Mouse (Mus musculus): ENCODE data around the gene St6galnac3.
A peak's percentile ranks its signal among the peaks of the same experiment; 100 is the strongest.

The St6galnac3 gene

DNA sequence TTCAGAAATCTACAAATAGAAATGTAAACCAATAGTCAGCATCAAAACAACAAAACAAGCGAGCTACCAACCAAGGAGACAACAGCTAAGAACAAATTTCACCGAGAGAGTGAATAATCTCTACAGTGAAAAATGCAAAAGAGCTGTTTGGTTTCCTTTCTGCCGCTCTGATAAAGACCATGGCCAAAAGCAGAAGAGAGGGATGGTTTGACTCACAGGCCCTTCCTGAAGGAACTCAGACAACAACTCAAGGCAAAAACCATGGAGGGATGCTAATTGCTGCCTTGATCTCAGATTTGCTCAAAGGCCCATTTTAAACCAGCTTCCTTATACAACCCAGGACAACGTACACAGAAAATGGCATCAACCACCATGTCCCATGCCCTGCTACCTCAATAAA, 437.4 kb downstream of the St6galnac3 start:
- no peak for DNase-seq (ENCODE audit: low spot score in 2 of 2)

DNA sequence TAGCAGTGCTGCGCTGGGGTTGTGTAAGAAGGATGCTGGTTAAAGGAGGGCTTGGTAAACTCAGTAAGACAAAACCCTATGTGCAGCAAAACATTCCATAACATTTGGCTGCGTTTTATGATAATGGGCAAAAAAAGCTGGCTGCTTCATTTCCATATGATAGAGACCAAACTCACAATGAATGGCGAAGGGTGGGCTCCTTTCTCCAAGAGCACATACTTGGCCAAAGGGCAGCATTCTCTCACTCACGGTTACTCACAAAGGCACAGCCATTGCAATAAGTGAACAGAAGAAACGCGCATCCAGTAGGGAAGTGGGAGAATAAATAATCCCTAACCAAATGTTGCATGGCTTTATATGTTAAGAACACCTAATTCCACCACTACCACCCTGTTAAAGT, 437.9 kb downstream of the St6galnac3 start:
- DNase-seq (ENCODE audit: low spot score in 2 of 2): no peak

DNA sequence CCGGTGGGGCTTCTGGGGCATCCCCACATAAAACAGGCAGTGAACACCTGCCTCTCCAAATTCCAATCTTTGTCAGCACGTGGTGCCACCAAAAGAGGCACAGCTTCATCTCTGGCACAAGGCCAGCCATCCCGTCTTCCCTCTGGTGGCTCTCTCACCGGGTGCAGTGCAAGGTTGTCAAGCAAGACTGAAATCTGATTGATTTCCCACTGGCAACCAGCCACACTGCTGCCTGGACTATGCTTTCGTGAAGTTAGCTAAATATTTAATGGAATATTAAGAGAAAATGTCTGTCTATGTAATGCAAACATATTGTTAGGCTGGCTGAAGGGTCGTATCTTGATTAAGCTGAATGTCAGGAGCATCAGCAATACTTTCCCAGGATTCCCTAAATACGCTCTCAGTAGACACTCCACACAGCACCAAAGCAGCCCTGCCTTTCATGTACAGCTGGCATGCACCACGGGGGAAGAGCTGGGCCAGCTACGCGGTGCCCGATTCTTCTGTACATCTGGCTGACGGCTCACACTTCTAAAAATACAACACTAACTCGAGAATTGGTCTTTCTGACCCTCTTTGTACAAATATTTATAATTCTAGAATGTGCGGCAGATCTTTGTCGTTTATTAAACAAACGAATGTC, 442.7 kb downstream of the St6galnac3 start:
- no peak for DNase-seq (ENCODE audit: low spot score in 2 of 2)

DNA sequence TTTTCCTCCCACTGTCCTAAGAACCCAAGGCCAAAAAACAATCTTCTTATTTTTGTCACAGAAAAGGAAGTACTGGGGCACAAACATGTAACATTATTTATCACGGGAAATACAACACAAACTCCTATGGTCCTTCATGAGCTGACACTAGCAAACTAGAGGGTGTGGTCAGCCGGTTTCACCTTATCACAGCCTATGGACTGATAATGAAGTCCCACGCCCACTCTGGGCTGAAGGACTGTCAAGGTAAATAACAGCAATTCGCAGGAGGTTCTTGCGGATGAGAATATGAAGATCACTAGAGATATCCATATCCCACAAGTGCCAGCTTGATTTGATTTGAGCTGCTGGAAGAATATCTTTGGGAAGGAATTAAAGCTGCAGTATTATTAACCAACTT, 446.7 kb downstream of the St6galnac3 start:
- DNase-seq (ENCODE audit: low spot score in 2 of 2): no peak

DNA sequence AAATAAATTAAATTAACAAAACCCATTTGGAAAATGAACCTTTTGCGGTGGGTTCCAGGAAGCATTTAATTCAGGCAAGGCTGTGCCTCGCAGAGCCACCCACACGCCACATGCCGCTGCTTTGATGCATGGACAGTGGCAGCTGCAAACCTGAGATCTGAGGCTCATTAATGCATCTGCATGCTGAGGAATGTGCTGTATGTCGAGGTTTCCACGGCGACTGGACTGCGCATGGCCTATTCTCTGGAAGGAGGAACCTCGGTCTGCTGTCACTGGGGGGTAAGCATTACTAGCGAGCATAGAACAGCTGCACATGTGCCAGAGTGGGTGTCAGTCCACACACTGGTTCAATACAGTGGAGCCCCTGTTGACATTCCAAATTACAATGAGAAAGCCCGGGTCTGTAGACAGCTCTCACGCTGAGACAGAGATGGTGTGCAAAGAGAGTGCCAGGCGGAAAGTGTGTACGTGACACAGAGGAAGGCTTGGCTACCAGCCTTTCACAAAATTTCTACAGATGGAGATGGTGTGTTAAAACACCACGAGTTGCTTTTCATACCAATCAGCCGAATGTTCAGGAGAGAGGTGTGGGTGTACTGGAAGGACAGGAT, 447.5 kb downstream of the St6galnac3 start:
- DNase-seq (ENCODE audit: low spot score in 2 of 2): no peak

DNA sequence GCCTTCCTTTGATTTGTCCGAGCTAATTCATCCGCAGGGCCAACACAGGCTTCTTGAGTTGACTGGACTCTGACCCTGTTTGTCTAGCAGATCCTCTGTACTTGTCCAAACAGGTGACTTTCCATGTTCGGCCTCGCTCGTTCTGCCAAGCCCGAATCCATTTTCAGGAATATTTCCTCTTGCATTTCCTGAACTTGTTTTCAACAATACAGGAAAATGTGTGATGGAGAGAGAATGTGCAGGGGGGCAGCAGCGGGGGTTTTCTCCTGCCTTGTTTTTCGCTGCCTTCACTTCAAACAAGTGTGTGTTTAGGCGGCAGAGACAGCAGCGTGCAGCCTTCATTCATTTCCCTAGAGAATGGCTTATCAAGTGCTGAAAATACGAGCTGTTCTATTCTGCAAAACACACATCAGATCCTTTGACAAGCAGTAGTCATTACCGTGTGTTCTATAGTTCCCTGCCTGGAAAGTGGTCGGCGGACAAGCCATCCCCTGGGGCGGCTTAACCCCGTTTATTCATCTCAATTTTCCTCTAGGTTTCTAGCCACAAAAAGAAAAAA, 448.1 kb downstream of the St6galnac3 start:
- DNase-seq (ENCODE audit: low spot score in 2 of 2): no peak

DNA sequence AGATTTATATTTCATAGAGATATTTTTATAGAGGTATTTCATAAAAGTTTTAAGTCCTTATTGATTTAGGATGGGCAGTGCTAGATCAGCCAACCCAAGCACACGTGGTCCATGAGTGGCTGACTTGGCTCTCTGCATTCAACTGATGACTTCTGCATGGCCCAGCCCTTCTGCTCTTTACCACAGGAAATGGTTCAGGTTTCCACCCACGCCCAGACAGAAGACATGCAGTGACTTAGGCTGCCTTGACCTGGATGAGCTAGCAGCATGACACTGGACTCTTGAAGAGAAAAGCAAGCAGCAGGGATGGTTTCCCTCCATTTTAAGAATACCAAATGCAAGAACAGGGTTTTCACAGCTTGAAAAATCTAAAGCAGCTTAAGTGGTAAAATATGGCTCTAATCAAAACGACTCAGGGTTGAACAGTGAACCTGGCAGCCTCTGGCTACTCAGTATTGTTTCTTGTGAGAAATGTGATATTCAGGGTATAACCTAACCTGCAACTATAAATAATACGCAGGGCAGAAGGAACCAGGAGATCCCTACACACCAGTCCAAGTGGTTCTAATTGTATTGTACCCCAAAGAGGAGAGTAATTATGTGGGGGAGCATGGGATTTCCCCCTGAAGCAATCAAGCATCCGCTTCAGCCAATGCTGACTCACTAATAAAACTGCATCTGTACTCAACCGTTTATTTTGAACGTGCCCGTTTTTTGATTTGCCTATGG, 448.7 kb downstream of the St6galnac3 start:
- no peak for DNase-seq (ENCODE audit: low spot score in 2 of 2)

DNA sequence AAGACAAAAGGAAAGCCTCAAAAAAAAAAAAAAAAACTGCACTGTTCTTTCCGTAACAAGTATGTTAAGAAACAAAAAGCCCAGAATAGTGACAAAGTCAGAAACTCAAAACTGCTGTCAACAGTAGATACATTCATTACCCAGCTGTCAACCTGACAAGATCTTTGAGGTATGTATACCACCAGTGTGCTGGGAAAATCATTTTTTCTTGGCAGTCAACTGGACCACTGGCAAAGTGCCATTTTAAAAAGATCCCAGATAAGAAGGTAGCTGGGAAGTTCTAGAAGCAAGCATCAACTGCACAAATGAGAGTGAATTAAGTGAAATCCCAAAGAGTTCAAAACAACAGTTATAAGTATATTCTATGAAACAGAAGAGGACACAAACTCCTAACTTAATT, 452.7 kb downstream of the St6galnac3 start:
- no peak for DNase-seq (ENCODE audit: low spot score in 2 of 2)

DNA sequence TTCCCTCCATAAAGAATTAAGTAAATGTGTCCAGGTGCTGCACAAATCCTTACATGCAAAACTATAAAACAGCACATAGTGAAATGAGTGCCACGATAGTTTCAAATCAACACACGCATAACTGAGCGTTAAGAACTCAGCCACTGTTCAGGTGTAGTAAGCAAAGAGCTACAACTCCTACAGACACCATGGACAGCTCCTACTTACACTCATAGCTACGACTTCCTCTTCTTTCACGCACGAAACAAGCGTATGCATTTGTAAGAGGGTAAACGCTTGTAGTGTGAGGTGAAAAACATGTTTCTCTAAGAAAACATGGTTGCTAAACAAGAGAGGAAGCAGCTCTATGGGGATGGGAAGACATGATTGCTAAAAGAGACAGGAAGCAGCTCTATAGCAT, 457.6 kb downstream of the St6galnac3 start:
- DNase-seq (ENCODE audit: low spot score in 2 of 2): no peak

DNA sequence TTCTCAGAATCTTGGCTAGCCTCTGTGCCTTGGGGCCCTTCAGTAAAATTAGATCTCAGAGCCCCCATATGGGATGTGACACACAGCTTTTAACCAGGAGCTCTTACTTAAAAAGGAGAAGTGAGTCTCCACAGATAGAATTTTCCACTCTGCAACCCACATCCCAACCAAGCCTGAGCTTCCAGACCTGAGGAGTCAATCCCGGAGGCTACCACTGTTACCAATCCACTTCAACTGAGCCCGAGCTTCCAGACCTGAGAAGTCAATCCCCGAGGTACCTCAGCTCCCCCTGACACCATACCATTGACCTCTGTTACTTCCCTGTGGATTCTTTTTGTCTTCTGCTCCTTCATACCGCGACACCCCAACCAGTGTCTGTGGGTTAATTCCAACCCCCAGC, 463.0 kb downstream of the St6galnac3 start:
- DNase-seq (ENCODE audit: low spot score in 2 of 2): no peak

DNA sequence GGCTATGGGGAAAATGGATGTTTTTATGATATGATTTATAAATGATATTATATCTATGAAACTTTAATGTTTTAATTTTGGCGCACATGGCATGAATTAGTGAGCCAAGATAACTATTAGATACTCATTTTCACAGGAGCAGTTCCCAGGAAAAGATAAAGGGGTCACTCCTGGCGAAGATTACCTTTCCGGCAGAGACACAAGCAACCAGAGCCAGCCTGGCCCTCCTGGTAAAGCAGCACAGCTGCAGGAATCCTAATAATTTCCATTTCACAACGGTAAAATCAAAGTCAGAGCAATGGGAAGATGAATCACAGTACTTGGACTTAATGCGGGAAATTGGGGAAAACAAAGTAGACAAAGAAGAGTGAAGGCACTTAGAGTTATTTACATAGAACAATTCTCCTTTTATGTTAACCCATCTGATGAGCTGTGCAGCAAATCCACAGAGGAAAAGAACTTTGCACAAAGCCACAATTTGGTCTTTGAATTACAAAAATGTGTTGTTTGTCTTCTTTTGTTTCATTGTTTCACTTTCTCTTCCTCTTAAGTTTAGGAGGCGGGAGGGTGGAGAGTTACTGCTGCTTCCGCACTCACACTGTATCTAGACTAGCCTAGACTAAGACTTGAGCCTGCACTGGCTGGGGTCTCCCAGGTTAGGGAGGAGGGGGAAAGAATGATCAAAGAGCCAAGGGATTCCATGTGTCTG, 464.6 kb downstream of the St6galnac3 start:
- DNase-seq (ENCODE audit: low spot score in 2 of 2): no peak

DNA sequence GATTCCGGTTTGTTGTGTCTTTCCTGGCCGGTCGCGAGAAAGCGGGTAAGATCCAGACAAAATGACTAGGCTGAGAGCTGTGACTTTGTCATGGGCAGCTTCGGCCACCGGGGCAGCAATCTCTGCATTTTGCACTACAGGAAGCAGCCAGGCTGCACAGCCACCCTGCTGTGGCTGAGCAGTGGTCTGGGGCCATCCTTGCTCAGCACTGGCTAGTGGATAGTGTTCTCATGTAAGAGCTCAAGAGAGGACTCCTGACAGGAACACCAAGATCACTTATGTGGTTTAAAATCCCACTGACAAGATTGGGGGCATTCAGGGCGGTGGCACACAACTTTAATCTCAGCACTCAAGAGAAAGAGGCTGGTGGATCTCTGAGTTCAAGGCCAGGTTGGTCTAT, 469.1 kb downstream of the St6galnac3 start:
- DNase-seq (ENCODE audit: low spot score in 2 of 2): no peak

DNA sequence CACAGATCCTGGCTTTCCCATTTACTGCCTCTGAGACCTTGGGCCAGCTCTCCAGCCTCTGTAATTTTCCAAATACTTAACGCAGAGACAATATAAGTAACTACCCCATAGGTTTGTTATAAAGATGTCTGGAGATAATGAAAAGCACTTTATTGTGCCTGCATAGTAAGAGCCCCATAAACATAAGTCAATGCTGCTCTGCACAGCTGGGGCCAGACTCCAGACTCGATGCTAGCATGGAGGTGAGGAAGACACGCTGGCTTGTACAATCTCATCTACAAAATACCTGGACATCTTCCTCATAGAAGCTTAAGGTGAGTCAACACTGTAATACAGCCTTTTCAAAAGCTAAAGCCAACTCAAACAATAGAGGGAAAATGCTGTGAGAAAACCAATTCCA, 473.3 kb downstream of the St6galnac3 start:
- no peak for DNase-seq (ENCODE audit: low spot score in 2 of 2)

DNA sequence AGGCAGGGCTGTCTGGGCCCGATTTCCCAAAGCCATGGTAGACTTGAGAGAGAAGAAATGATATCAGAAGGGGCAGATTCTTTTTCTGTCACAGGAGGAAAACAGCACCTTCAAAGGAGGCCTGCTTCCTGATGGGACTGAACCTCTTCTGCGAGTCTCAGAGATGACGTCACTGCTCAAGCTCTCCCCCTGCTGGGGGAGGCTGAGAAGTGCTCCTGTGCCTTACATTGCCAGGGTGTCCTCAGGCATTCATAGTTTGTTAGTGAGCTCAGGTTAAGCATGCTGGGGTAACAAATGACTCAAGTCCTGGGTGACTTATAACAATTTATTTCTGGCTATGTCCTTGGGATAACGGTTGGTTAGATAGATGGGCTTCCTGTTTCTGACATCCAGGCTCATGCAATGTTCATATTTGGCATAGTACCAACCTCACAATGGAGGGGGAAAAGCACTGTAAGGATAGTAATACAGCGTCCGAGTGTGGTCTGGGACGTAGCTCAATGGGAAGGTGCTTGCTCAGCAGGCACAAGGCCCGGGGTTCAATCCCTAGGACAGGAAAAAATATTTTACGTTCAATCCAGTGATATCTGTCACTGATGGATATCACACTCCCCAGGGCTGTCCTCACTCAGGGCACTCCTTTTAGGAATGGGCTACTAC, 474.2 kb downstream of the St6galnac3 start:
- peak; percentile 51 to 58 for DNase-seq (ENCODE audit: low spot score in 2 of 2)

DNA sequence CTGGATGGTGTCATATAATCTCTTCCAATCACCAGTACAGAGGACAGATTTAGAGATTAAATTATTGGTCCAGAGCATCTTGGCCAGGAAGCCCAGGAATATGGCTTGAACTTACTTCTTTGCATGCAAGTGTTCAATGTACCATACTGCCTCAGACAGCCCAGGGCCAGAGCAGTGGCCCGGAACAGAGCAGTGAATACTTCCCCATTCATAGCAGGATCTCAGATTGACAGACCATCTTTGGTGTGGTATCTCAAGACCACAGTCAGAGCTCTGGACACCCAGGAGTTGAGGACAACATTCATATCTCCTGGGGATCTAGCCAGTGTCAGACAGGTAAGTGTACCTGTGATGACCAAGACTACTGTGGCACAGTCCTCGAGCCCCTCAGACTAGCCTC, 476.1 kb downstream of the St6galnac3 start:
- DNase-seq (ENCODE audit: low spot score in 2 of 2): no peak

DNA sequence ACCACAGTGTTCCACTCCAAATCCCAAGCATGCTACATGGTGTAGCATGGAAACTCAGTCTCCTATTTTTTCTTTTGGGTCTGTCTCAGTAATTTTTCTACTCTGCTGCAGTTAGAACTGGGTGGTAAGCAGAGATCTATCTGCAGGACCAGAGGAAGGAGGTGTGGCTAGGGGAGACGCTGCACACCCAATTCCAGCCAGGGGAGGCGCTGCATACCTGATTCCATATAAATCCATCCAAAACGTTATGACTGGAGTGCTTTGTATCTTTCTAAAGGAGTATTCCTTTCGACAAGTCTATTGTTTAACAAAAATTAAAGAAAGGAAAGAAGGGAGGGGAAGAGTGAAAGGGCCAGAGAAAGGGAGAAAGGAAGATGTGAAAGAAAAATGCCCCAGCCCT, 476.9 kb downstream of the St6galnac3 start:
- no peak for DNase-seq (ENCODE audit: low spot score in 2 of 2)

DNA sequence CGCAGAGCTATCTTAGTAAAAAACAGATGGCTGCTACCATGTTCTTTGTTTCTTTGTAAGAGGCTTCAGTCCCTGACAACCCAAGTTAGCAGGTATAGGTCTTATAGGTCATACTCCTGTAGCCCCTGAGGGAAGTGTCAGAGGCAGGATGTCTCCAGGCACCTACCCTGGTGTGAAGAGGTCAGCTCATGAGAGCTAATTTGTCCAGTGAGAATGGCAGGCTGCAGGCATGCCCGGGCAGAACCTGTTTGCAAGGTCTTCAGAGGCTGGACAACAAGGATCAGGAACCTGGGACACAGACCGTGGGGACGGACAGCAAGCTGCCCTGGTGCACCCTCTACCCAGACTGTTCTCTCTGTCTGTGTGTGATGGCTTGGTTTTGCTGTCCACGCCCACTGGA, 482.4 kb downstream of the St6galnac3 start:
- no peak for DNase-seq (ENCODE audit: low spot score in 2 of 2)

DNA sequence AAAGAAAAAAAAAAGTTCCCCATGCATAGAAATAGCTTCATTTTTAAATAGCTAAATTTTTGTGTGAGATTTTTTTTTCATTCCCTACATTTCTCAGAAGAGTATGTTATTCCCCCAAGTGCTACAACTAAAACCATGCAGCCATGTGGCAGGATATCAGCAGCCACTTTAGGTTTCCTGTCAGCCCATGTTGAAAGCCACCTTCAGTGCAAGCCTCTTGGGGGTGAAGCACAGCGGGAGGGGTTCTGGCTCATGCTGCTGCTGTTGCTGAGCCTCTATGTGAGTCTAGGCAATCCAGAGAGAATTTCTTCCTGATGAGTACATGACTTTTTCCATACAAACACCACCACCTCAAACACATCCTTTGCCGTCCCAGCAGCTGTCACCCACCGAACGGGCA, 483.8 kb downstream of the St6galnac3 start:
- no peak for DNase-seq (ENCODE audit: low spot score in 2 of 2)

DNA sequence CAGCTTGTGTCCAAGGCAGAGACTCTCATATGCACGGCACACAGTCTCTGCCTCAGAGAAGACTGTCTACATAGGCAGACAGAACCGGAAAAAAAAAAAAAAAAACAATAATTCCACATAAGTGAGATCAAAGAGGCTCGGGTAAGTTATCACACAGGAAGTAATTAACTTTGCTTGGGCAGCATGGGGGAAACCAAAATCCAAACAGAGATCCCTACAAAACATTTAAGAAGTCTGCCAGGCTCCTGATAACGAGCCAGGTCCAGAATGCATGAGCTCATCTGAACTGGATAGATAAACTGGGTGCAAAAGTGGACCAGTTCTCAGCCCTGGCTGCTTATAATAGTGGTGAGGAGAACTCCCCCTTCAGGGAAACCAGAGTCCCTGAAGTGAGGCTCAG, 484.6 kb downstream of the St6galnac3 start:
- DNase-seq (ENCODE audit: low spot score in 2 of 2): no peak

DNA sequence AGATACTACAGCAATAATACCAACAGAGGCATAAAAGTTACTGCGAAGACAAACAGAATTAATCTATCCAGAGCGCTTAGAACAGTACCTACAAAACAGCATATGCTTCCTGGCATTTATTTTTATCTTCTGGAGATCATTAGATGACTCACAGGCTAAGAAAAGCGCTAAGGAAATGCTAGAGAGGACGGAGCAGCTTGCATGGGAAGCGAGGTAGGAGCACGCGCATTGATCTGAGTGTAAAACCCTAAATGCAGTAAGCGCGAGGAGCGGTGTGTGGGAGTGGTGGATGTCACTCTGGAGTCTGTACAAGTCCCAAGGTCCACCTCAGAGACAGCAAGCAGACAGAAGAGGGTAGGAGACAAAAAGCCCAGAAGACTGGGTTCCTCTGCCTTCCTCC, 486.6 kb downstream of the St6galnac3 start:
- DNase-seq (ENCODE audit: low spot score in 2 of 2): no peak

DNA sequence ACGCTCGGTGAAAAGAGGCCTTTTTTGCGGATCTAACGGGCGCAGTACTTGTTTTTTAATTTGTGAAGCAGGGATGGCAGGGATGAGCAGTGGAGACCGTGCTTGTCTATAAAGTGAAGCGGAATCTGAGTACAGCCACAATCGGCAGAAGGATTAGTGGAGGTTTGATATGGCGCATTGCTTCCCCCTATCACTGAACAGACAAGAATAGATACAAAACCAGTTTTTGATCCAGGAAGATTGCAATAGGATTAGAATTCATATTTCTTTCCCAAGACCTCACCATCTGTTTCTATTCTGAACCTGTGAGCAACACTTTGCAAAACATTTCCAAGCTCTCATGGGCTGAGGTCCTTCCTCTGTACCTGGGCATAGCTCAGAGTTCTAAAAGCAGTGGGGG, 488.7 kb downstream of the St6galnac3 start:
- DNase-seq (ENCODE audit: low spot score in 2 of 2): no peak
